Mouse (Mus musculus) frontal cortex, postnatal 14 days (tissue): ENCODE results near the gene Kat2b.
"Not testable (repeated sequence)": the region's sequence is repeated elsewhere in the genome, so short reads cannot be mapped to it uniquely, and the experiment has no call there.

Experiments
- DNase-seq, 2 experiments: peaks; one replicate each; pipeline ENCODE4 v3.0.0; 2022; ENCODE audit warnings: low spot score in 2 of 2

Gene Kat2b

GRCm38 (mm10) chr17:53566161-53566918 lies at the start of gene Kat2b:
Kat2b (plus strand) TSS chr17:53566861.
- DNase-seq: no peak

DNA sequence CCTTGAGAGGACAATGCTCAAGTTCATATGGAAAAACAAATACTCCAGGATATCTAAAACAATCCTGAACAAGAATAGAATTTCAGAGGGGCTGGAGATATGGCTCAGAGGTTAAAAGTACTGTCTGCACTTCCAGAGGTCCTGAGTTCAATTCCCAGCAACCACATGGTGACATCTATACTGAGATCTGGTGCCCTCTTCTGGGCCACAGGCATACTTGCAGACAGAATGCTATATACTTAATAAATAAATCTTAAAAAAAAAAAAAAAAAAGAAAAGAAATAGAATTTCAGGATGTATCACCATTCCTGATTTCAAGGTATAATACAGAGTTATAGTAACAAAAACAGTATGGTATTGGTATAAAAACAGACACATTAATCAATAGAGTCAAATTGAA lies 47.3 kb upstream of the Kat2b start:
- DNase-seq: no peak

DNA sequence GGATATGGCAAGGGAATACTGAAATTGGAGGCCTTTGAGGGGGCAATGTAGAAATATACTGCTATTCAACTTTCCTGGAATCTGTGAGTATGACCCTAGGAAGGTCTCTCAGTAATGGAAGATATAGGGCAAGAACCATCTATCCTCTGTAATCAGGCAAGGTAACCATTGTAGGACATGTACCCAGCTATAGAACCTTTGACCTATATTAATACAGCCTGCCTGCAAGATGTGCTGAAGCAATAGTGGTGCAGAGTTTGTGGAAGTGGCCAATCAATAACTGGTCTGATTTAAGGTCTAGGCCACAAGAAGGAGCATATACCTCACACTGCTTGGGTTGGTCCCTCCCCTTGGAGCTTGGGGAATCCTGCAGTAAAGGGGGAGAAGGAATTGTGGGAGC lies 46.2 kb upstream of the Kat2b start:
- no peak for DNase-seq

- no peak for DNase-seq
Observed at GRCm38 (mm10) chr17:53528034-53528433, 38.6 kb upstream of the Kat2b start.

DNA sequence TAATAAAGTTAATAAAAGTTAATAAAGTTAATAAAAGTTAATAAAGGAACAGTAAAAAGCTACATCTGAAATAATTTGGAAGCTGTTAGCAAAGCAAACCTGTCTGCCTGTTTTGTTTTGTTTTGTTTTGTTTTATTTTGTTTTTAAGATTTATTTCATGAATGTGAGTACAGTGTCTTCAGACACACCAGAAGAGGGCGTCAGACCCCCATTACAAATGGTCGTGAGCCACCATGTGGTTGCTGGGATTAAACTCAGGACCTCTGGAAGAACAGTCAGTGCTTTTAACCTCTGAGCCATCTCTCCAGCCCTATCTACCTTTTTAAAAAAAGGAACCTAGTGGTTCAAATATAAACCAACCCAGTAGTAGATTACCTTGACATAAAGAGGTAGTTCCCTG lies 35.5 kb upstream of the Kat2b start:
- DNase-seq: no peak

GRCm38 (mm10) chr17:53532425-53532824 lies 34.2 kb upstream of the Kat2b start:
- no peak for DNase-seq

DNA sequence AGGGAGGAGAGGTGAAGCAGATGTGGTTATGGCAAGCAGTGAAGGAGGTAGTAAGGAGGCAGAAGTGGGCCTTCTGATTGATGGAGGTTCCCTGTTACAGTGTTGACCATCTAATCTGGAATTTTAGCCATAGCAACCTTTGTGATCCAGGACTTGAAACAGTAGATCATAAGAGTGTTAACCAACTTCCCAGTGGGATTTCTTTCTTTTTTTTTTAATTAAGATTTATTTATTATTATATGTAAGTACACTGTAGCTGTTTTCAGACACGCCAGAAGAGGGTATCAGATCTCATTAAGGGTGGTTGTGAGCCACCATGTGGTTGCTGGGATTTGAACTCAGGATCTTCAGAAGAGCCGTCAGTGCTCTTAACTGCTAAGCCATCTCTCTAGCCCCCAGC lies 27.3 kb upstream of the Kat2b start, which contains the start of gene Pp2d1:
Gene Pp2d1, minus strand, starts transcription at position 101 of the 400 bp plus-strand sequence.
- DNase-seq: not testable (repeated sequence)

DNA sequence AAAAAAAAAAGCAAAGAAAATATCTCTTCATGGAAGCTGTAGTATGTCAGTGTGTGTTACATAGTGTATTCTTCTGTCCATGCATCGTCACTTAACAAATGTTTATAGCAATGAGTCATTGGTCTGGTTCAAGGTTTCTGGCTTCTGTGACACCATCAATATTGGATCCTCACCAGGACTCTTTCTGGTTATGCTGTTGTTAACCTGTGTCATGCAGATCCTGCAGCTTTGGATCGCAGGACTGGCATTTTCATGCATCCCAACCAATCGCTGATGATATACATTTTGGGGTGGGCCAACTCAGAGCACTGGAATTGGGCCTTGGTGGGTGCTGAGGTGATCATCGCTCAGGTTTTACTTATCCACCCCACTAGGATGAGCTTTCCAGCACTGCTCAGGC lies 24.1 kb upstream of the Kat2b start:
- DNase-seq: no peak

GRCm38 (mm10) chr17:53543591-53544324 lies 22.9 kb upstream of the Kat2b start:
- no peak for DNase-seq

- DNase-seq: no peak
Observed at GRCm38 (mm10) chr17:53551306-53552299, 15.1 kb upstream of the Kat2b start.

- no peak for DNase-seq
Observed at GRCm38 (mm10) chr17:53554088-53554487, 12.6 kb upstream of the Kat2b start.

GRCm38 (mm10) chr17:53554813-53555212 lies 11.8 kb upstream of the Kat2b start:
- no peak for DNase-seq

- no peak for DNase-seq
Observed at GRCm38 (mm10) chr17:53557443-53557842, 9.2 kb upstream of the Kat2b start.

GRCm38 (mm10) chr17:53559646-53560045 lies 7.0 kb upstream of the Kat2b start:
- DNase-seq: no peak

DNA sequence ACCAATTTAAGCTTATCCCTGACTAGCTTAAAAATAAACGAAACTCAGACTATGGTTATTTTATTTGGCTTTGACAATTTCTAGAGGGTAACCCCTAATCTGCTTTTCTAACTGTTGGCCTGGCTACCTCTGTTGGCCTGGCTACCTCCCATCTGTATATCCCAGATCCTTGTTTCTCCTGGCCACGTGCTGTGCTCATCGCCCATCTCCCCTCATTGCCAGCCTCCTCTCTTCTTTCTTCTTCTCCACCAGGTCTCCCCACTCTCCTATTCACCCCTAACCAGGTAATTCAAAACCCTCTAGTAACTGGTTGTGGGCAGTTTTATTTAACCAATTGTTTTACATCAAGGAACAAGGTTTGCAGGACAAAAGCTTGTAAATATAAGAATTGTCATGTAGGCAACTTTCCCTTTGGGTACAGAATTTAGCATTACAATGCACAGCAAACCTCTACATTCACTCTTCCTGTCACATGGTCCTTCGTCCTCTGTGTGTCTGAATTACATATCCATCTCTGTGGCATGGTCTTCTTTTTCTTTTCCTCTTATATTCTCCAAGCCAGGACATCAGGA lies 5.1 kb upstream of the Kat2b start:
- no peak for DNase-seq

DNA sequence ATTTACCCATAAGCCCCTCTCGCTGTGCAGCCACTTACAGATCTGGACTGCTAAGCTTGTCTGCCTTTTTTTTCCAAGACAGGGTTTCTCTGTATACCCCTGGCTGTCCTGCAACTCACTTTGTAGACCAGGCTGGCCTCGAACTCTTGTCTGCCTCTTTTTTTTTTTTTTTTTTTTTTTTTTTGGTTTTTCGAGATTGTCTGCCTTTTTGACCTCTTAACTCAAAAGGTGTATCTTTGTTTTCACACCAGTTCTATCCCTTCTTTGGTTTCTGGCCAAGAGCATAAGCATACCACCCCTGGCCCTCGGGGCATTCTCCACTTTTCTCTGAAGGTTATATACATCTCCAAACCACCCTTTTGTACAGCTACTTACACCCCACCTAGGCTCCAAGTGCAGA lies 1.8 kb upstream of the Kat2b start:
- no peak for DNase-seq

- DNase-seq: peak; percentile 25 to 31
Observed at GRCm38 (mm10) chr17:53566919-53567345, 271 bp downstream of the Kat2b start.

DNA sequence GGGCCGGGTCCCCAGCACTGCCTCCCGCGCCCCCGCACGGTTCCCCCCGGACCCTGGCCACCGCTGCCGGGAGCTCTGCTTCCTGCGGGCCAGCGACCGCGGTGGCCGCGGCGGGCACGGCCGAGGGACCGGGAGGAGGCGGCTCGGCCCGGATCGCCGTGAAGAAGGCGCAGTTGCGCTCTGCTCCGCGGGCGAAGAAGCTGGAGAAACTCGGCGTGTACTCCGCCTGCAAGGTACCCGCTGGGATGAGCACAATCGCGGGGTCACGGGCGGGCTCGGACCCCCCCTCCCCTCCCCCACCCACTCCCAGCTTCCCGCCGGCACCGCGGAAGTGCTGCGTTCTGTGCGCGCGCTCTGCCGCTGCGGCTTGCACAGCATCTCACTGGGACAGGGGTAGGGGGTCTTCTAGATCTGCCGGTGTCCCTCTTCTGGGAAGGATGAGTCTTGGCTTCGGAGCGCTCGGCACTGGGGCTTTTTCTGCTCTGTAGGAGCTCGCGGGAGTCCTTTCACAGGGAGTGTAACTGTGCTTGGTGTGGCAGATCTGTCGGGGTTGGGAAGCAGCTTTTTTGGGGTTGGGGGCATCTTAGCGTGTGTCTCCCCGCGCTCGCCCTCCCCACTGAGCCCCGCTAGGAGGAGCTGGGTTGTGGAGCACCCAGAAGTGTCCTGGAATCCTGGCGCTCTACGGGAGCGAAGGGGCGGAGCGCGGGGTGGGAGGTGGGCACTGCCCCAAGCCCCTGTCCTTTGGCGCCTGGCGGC lies 863 bp downstream of the Kat2b start:
- DNase-seq: peak in 1 of 2 experiments; percentile 14

DNA sequence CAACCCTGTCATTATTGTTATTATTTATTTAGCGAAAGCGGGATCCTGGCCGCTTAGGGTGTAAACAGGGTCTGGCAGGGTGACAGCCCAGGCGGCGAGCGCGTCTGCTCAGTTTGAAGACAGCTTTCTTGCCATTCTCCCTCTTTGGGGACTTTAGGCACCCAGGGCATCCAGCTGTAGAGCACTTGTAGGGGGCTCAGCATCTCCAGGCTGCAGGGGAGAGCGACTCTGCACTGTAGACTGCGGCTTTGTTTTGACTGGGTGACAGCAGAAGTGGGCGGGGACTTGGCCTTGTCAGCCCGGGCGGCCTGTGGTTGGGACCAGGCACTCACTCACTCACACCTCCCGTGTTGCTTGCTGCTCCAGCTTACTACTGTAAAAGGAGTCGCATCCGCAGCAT lies 1.5 kb downstream of the Kat2b start:
- DNase-seq: peak; percentile 25 to 44

DNA sequence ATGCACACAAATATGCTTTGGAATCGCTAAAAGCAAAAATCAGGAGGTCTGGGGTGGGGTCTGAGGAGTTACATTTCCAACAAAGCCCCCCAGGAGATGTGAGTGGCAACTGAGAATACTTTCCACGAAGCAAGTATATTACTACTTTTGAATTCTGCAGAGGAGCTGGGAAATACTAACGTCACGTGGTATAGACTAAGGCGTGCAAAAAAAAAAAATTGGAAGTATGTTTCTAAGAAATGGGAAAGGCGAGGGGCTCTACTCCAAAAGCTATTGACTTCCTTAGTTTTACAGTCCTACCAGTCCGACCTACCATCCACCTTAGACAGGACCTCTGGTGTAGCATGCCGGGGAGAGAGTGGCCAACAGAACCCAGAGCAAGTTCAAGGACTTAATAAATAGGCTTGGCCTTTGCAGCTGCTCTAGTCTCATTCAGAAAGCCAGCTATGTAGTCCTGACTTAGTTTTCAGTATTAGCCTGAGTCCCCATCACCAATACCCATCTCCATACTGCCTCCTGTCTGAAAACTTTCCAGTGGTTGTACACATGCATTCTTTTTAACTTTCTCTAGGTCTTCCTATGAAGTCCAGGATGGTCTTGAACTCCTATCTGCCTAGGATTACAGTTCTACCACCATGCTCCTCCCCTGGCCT lies 2.2 kb downstream of the Kat2b start:
- no peak for DNase-seq
